Comparison of ENCODE assay signal across 7 mouse cellular contexts in the genomic region with DNA sequence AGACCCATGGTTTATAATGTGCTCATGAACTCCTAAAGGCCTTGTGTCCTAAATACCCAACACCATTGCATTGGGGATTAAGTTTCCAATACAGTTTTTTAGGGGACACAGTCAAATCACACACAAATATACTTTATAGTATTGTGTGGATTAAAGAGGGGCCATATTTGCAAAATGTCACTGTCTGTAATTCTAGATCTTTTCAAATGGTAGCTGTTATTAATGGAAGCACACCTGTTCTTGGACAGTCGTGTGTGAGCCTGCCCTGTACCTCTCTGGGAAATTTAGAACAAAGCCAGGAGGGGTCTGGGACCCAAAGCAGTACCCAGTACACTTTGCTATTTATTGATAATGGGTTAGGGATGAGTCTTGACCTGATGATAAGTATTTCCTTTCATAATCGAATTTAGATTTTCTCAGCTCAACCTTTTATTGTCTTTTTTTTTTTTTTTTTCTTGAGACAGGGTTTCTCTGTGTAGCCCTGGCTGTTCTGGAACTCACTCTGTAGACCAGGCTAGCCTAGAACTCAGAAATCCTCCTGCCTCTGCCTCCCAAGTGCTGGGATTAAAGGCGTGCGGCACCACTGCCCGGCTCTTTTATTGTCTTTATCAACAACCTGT. TPM values are rescaled to one million over a fixed set of nuclear protein-coding genes. Genes with fewer than 3 reads are reported as not detected.
DNase-seq lines count a peak whose midpoint lies in the region; ATAC-seq and TF ChIP-seq lines count a peak whose summit lies in the region.

A gene (plus strand): TSS at position 570 of the 620 bp plus-strand sequence.

- TF ChIP-seq CTCF in testis, adult 2 months (IDR thresholded peaks at IDR 0.05; ENCODE audit: control insufficient read depth, insufficient read depth, insufficient replicate concordance, low read depth, low read length): no peak

- no peak for DNase-seq in testis, postnatal 14 days (ENCODE audit: low spot score)
- no peak for DNase-seq in cerebellum, adult 9-11 months
- DNase-seq in T-cell, adult 2 months (ENCODE audit: low spot score): no peak

- no peaks in the 10 kb centered on the region for H3K27me3 ChIP-seq in testis, adult 2 months (ENCODE audit: control insufficient read depth, insufficient read depth, low read length)
- no peaks in the 10 kb centered on the region for H3K27me3 ChIP-seq in embryonic facial prominence, embryonic 13.5 days
- H3K27me3 ChIP-seq in hindbrain, embryonic 13.5 days: no peaks in the 10 kb centered on the region
- no peaks in the 10 kb centered on the region for H3K27me3 ChIP-seq in liver, embryonic 15.5 days

- H3K4me3 ChIP-seq in testis, adult 2 months (ENCODE audit: control insufficient read depth, low read depth, low read length): peak within 1 kb of the TSS; percentile 97
- peak within 1 kb of the TSS; percentile 91 for H3K4me3 ChIP-seq in embryonic facial prominence, embryonic 13.5 days
- peak within 1 kb of the TSS; percentile 90 for H3K4me3 ChIP-seq in hindbrain, embryonic 13.5 days
- H3K4me3 ChIP-seq in liver, embryonic 15.5 days (replicated peaks): peak within 1 kb of the TSS; percentile 79

- peak within 1 kb of the TSS; percentile 98 for H3K9ac ChIP-seq in embryonic facial prominence, embryonic 13.5 days
- peak within 1 kb of the TSS; percentile 98 for H3K9ac ChIP-seq in hindbrain, embryonic 13.5 days
- peak within 1 kb of the TSS; percentile 82 for H3K9ac ChIP-seq in liver, embryonic 15.5 days

- H3K36me3 ChIP-seq in testis, adult 2 months (ENCODE audit: control insufficient read depth, insufficient read depth, low read length): no peaks in the 10 kb centered on the region
- no peaks in the 10 kb centered on the region for H3K36me3 ChIP-seq in embryonic facial prominence, embryonic 13.5 days
- H3K36me3 ChIP-seq in hindbrain, embryonic 13.5 days: no peaks in the 10 kb centered on the region
- H3K36me3 ChIP-seq in liver, embryonic 15.5 days (replicated peaks): no peaks in the 10 kb centered on the region

- 87% methylated on average over 5 of the region's 5 CpGs for WGBS in embryonic facial prominence, embryonic 13.5 days
- 87% methylated on average over 5 of the region's 5 CpGs for WGBS in hindbrain, embryonic 13.5 days
- WGBS in liver, embryonic 15.5 days (ENCODE audit: insufficient replicate concordance): 39% methylated on average over 5 of the region's 5 CpGs

- no peaks in the 10 kb centered on the region for H3K9me3 ChIP-seq in embryonic facial prominence, embryonic 13.5 days
- no peaks in the 10 kb centered on the region for H3K9me3 ChIP-seq in hindbrain, embryonic 13.5 days
- H3K9me3 ChIP-seq in liver, embryonic 15.5 days (replicated peaks): no peaks in the 10 kb centered on the region

- H3K27ac ChIP-seq in testis, adult 2 months (ENCODE audit: control insufficient read depth, insufficient read depth, low read depth, low read length): peak within 1 kb of the TSS; percentile 94
- H3K27ac ChIP-seq in embryonic facial prominence, embryonic 13.5 days: peak within 1 kb of the TSS; percentile 98
- peak within 1 kb of the TSS; percentile 98 for H3K27ac ChIP-seq in hindbrain, embryonic 13.5 days
- peak within 1 kb of the TSS; percentile 79 for H3K27ac ChIP-seq in liver, embryonic 15.5 days (replicated peaks)

- H3K4me1 ChIP-seq in testis, adult 2 months (ENCODE audit: control insufficient read depth, insufficient read depth, low read length): peaks cover 2% of the 10 kb centered on the region
- H3K4me1 ChIP-seq in embryonic facial prominence, embryonic 13.5 days: peaks cover 16% of the 10 kb centered on the region
- peaks cover 22% of the 10 kb centered on the region for H3K4me1 ChIP-seq in hindbrain, embryonic 13.5 days (replicated peaks)
- peaks cover 26% of the 10 kb centered on the region for H3K4me1 ChIP-seq in liver, embryonic 15.5 days (replicated peaks)

- peak within 1 kb of the TSS; percentile 64 for H3K4me2 ChIP-seq in embryonic facial prominence, embryonic 13.5 days
- H3K4me2 ChIP-seq in hindbrain, embryonic 13.5 days: peak within 1 kb of the TSS; percentile 53
- H3K4me2 ChIP-seq in liver, embryonic 15.5 days: peak within 1 kb of the TSS; percentile 97

- no peak for ATAC-seq in embryonic facial prominence, embryonic 13.5 days (ENCODE audit: insufficient number of reproducible peaks, insufficient read depth, low FRiP score, low TSS enrichment, low read depth)
- no peak for ATAC-seq in hindbrain, embryonic 13.5 days (ENCODE audit: low FRiP score)
- ATAC-seq in liver, embryonic 15.5 days (ENCODE audit: insufficient read depth): no peak

- TF ChIP-seq POLR2A in testis, adult 2 months (IDR thresholded peaks at IDR 0.05; ENCODE audit: control insufficient read depth, low read depth, low read length): no peak

RNA-seq across cellular contexts. Expression of the gene that starts here (rescaled TPM):
- polyA plus RNA-seq in testis, adult 2 months (2012; rRNA removed): 14.9 and 18.7 TPM in 2 replicates
- 22.2 and 23.3 TPM in 2 replicates for polyA plus RNA-seq in embryonic facial prominence, embryonic 13.5 days (2015; fragmentation: Nextera tagmentation; extraction: Ambion mirVana)
- 36.9 and 38.2 TPM in 2 replicates for polyA plus RNA-seq in hindbrain, embryonic 13.5 days (2015; fragmentation: Nextera tagmentation; extraction: Ambion mirVana)
- 3.1 and 3.2 TPM in 2 replicates for polyA plus RNA-seq in liver, embryonic 15.5 days (2015; fragmentation: Nextera tagmentation; extraction: Ambion mirVana)
